Comparison of ENCODE assay signal across 8 mouse cellular contexts in the genomic region with DNA sequence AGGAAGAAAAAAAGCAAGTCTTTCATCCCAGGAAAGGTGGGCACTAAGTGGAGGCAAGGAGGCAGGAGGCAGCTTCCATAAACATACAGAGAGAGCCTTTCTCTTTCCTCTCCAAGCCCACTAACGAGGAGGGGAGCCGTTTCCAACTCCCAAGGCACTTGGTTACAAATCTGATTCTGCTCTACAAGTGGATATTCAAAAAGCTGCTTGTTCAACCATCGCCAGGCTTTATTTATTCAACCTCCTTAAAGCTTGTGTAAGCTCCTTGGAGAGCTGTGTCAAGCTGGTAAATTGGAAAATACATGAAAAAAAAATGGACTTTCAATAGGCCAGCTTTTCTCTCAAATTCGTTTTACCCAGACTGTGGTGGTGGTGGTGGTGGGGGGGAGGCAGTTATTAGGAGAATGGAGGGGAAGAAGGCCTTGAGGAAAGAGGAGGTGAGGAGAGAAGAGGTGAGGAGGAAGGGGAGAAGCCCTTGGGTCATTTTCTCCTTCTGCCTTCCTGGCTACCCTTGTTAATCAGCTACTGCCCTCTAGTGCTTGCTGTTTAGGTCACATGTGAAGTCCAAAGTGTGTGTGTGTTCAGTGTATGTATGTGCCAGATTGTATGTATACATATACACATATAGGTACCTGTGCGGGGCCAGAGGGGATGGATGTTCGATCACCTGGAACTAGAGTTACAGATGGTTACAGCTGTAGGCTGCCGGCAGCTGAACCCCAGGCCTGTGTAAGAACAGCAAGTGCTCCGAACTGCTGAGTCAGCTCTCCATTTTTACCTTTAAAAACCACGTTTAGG. TPM values are rescaled to one million over a fixed set of nuclear protein-coding genes. Genes with fewer than 3 reads are reported as not detected.
DNase-seq lines count a peak whose midpoint lies in the region; ATAC-seq and TF ChIP-seq lines count a peak whose summit lies in the region.

No protein-coding gene starts in this region.

- H3K27ac ChIP-seq in cortical plate, adult 2 months (ENCODE audit: insufficient read depth, low read length): no peak overlapping the region
- no peak overlapping the region for H3K27ac ChIP-seq in hindbrain, embryonic 11.5 days (ENCODE audit: low read depth, low read length)
- peak overlapping the region; percentile 56 for H3K27ac ChIP-seq in limb, embryonic 14.5 days (replicated peaks; ENCODE audit: low read depth, low read length)
- H3K27ac ChIP-seq in neural tube, embryonic 12.5 days: no peak overlapping the region

- TF ChIP-seq CTCF in cortical plate, adult 2 months (IDR thresholded peaks at IDR 0.05; ENCODE audit: extremely low read depth, insufficient read depth, low read length): peak; percentile 72

- peaks cover 7% of the 10 kb centered on the region; the same call in 1 of the 2 replicates for H3K4me1 ChIP-seq in cortical plate, adult 2 months (ENCODE audit: control insufficient read depth, insufficient read depth, low read length)
- H3K4me1 ChIP-seq in hindbrain, embryonic 11.5 days (replicated peaks; ENCODE audit: control insufficient read depth, insufficient read depth, low read length): no peaks in the 10 kb centered on the region
- H3K4me1 ChIP-seq in limb, embryonic 14.5 days (ENCODE audit: control insufficient read depth, insufficient read depth, low read length): peaks cover 10% of the 10 kb centered on the region; the same call in 1 of the 2 replicates
- H3K4me1 ChIP-seq in neural tube, embryonic 12.5 days: no peaks in the 10 kb centered on the region

- DNase-seq in cerebellum, adult 9-10 months: peak; percentile 42
- no peak for DNase-seq in cerebellum, postnatal 4 days (ENCODE audit: low spot score in 2 of 2)
- peak; percentile 63 for DNase-seq in A20 (ENCODE audit: low read depth, low spot score)
- DNase-seq in hindbrain, embryonic 11.5 days (ENCODE audit: low spot score): peak; percentile 62
- peak; percentile 74 for DNase-seq in limb, embryonic 14.5 days (ENCODE audit: low spot score)
- no peak for DNase-seq in urinary bladder, adult 18-20 months (ENCODE audit: low spot score in 2 of 2)

- peak; percentile 49 for ATAC-seq in hindbrain, embryonic 11.5 days (ENCODE audit: low FRiP score)
- ATAC-seq in limb, embryonic 14.5 days (ENCODE audit: low FRiP score, low read depth): peak; percentile 24; the same call in 1 of the 2 replicates
- peak; percentile 29 for ATAC-seq in neural tube, embryonic 12.5 days (ENCODE audit: low FRiP score, low read depth)

- H3K36me3 ChIP-seq in hindbrain, embryonic 11.5 days (ENCODE audit: control insufficient read depth, insufficient read depth, low read length): no peaks in the 10 kb centered on the region
- no peaks in the 10 kb centered on the region; the same call in 1 of the 2 replicates for H3K36me3 ChIP-seq in limb, embryonic 14.5 days (ENCODE audit: control insufficient read depth, insufficient read depth, low read length)
- H3K36me3 ChIP-seq in neural tube, embryonic 12.5 days: no peaks in the 10 kb centered on the region

- no peak overlapping the region for H3K9ac ChIP-seq in hindbrain, embryonic 11.5 days (ENCODE audit: low read depth, low read length)
- H3K9ac ChIP-seq in limb, embryonic 14.5 days (ENCODE audit: low read depth, low read length, severe bottlenecking): no peak overlapping the region
- H3K9ac ChIP-seq in neural tube, embryonic 12.5 days: no peak overlapping the region

- H3K9me3 ChIP-seq in hindbrain, embryonic 11.5 days (ENCODE audit: control insufficient read depth, low read length): no peaks in the 10 kb centered on the region
- H3K9me3 ChIP-seq in limb, embryonic 14.5 days (ENCODE audit: control insufficient read depth, low read length): no peaks in the 10 kb centered on the region
- no peaks in the 10 kb centered on the region for H3K9me3 ChIP-seq in neural tube, embryonic 12.5 days

- no peak overlapping the region for H3K4me3 ChIP-seq in cortical plate, adult 2 months (ENCODE audit: insufficient read depth, low read length)
- no peak overlapping the region for H3K4me3 ChIP-seq in hindbrain, embryonic 11.5 days (ENCODE audit: low read depth, low read length)
- H3K4me3 ChIP-seq in limb, embryonic 14.5 days (replicated peaks; ENCODE audit: low read length): no peak overlapping the region
- no peak overlapping the region for H3K4me3 ChIP-seq in neural tube, embryonic 12.5 days

- TF ChIP-seq POLR2A in cortical plate, adult 2 months (IDR thresholded peaks at IDR 0.05; ENCODE audit: extremely low read depth, insufficient read depth, low read length): no peak
- no peak for TF ChIP-seq POLR2A in limb, embryonic 14.5 days (IDR thresholded peaks at IDR 0.05; ENCODE audit: borderline replicate concordance, extremely low read depth, insufficient read depth, insufficient read length)

- H3K27me3 ChIP-seq in hindbrain, embryonic 11.5 days (ENCODE audit: control insufficient read depth, insufficient read depth, low read length): no peaks in the 10 kb centered on the region
- no peaks in the 10 kb centered on the region for H3K27me3 ChIP-seq in limb, embryonic 14.5 days (ENCODE audit: control insufficient read depth, insufficient read depth, low read length)
- no peaks in the 10 kb centered on the region for H3K27me3 ChIP-seq in neural tube, embryonic 12.5 days (replicated peaks)

- 62% methylated on average over 9 of the region's 9 CpGs for WGBS in hindbrain, embryonic 11.5 days
- WGBS in limb, embryonic 14.5 days: 48% methylated on average over 9 of the region's 9 CpGs
- 66% methylated on average over 9 of the region's 9 CpGs for WGBS in neural tube, embryonic 12.5 days

- no peak overlapping the region for H3K4me2 ChIP-seq in hindbrain, embryonic 11.5 days (replicated peaks; ENCODE audit: low read depth, low read length)
- no peak overlapping the region for H3K4me2 ChIP-seq in limb, embryonic 14.5 days (replicated peaks; ENCODE audit: low read depth, low read length, severe bottlenecking)
- H3K4me2 ChIP-seq in neural tube, embryonic 12.5 days (replicated peaks): no peak overlapping the region

RNA-seq across cellular contexts. Expression of a gene that starts 25.1 kb away (rescaled TPM):
- polyA plus RNA-seq in cortical plate, adult 2 months (2012; rRNA removed): 12.2 and 12.9 TPM in 2 replicates
- polyA plus RNA-seq in hindbrain, embryonic 11.5 days (2014; fragmentation: Nextera tagmentation; extraction: Ambion mirVana): 0.66 and 0.93 TPM in 2 replicates
- 2.4 and 2.6 TPM in 2 replicates for polyA plus RNA-seq in limb, embryonic 14.5 days (2012; rRNA removed)
- polyA plus RNA-seq in limb, embryonic 14.5 days (2014; fragmentation: Nextera tagmentation; extraction: Ambion mirVana): 2.2 and 2.3 TPM in 2 replicates
- polyA plus RNA-seq in neural tube, embryonic 12.5 days (2016; fragmentation: Nextera tagmentation; extraction: Ambion mirVana): 1.2 TPM in 2 replicates

RNA-seq across cellular contexts. Expression of a gene that starts 32.2 kb away (rescaled TPM):
- 46.7 and 48.0 TPM in 2 replicates for polyA plus RNA-seq in cortical plate, adult 2 months (2012; rRNA removed)
- polyA plus RNA-seq in hindbrain, embryonic 11.5 days (2014; fragmentation: Nextera tagmentation; extraction: Ambion mirVana): 33.2 and 37.4 TPM in 2 replicates
- 11.4 and 14.0 TPM in 2 replicates for polyA plus RNA-seq in limb, embryonic 14.5 days (2012; rRNA removed)
- polyA plus RNA-seq in limb, embryonic 14.5 days (2014; fragmentation: Nextera tagmentation; extraction: Ambion mirVana): 18.0 and 20.5 TPM in 2 replicates
- polyA plus RNA-seq in neural tube, embryonic 12.5 days (2016; fragmentation: Nextera tagmentation; extraction: Ambion mirVana): 38.6 and 44.8 TPM in 2 replicates

RNA-seq across cellular contexts. Expression of a gene that starts 40.4 kb away (rescaled TPM):
- polyA plus RNA-seq in cortical plate, adult 2 months (2012; rRNA removed): 24.2 and 25.3 TPM in 2 replicates
- 28.9 and 37.1 TPM in 2 replicates for polyA plus RNA-seq in hindbrain, embryonic 11.5 days (2014; fragmentation: Nextera tagmentation; extraction: Ambion mirVana)
- 42.7 and 45.1 TPM in 2 replicates for polyA plus RNA-seq in limb, embryonic 14.5 days (2012; rRNA removed)
- polyA plus RNA-seq in limb, embryonic 14.5 days (2014; fragmentation: Nextera tagmentation; extraction: Ambion mirVana): 39.5 and 43.5 TPM in 2 replicates
- polyA plus RNA-seq in neural tube, embryonic 12.5 days (2016; fragmentation: Nextera tagmentation; extraction: Ambion mirVana): 29.0 and 29.7 TPM in 2 replicates

Comparison
In these comparisons a context has a peak if more than half of its experiments do, and no peak if none do; other contexts are left out.
1. DNase-seq: peak in cerebellum, adult 9-10 months (single experiment), A20 (single experiment), hindbrain, embryonic 11.5 days (single experiment) and limb, embryonic 14.5 days (single experiment); none in cerebellum, postnatal 4 days (0 of 2) and urinary bladder, adult 18-20 months (0 of 2).
2. Peak in every context shown above with its lines, with median percentiles within 50 percentile points of each other: ATAC-seq.